ENCODE assay signal across 24 mouse cellular contexts in the genomic region with DNA sequence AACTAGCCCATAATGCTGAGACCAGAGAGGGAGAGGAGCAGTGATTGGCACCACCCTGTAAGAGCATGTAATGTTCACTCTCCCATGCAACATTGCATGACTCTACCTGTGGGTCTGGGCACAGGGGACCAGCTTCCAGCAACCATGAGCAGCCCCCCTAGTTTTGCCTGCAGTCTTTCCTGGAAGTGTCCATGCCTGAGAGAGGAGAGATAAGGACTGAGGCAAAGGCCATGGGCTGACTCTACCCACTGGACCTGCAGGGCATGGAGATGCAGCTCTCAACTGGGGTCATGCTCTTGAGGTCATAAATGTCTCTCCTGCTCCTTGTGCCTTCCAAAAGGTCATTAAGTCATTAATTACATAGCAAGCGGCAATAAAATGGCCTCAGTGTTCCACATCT. TPM values are rescaled to one million over a fixed set of nuclear protein-coding genes. Genes with fewer than 3 reads are reported as not detected.
DNase-seq lines count a peak whose midpoint lies in the region; ATAC-seq and TF ChIP-seq lines count a peak whose summit lies in the region.
"Had no signal": no experiment of that assay in that cellular context is flagged by ENCODE, and none has a peak within 500 bp of the region (broad histone marks: within the 10 kb centered on the region; RNA-seq: fewer than 3 reads in every experiment).

No protein-coding gene starts in this region.

- no peak for TF ChIP-seq CTCF in liver, postnatal 0 days (IDR thresholded peaks at IDR 0.05; ENCODE audit: low read depth)

- no peak overlapping the region for H3K9ac ChIP-seq in heart, embryonic 12.5 days
- no peak overlapping the region for H3K9ac ChIP-seq in liver, postnatal 0 days (replicated peaks)
- H3K9ac ChIP-seq in liver, embryonic 13.5 days, result no peak overlapping the region
- no peak overlapping the region for H3K9ac ChIP-seq in liver, embryonic 16.5 days (ENCODE audit: low read depth, low read length)
- H3K9ac ChIP-seq in kidney, embryonic 15.5 days, result no peak overlapping the region
- H3K9ac ChIP-seq: embryonic facial prominence, embryonic 12.5 days; forebrain, embryonic 13.5 days; forebrain, embryonic 15.5 days had no signal

- no peak overlapping the region for H3K4me2 ChIP-seq in heart, embryonic 12.5 days
- no peak overlapping the region for H3K4me2 ChIP-seq in liver, postnatal 0 days (ENCODE audit: low read depth, low read length)
- no peak overlapping the region for H3K4me2 ChIP-seq in liver, embryonic 13.5 days
- no peak overlapping the region for H3K4me2 ChIP-seq in liver, embryonic 16.5 days (ENCODE audit: low read depth, low read length)
- H3K4me2 ChIP-seq in kidney, embryonic 15.5 days, result no peak overlapping the region
- H3K4me2 ChIP-seq: embryonic facial prominence, embryonic 12.5 days; forebrain, embryonic 13.5 days; forebrain, embryonic 15.5 days had no signal

- no peak for TF ChIP-seq EP300 in liver, postnatal 0 days (IDR thresholded peaks at IDR 0.05; ENCODE audit: low read depth)

- H3K27me3 ChIP-seq in heart, embryonic 10.5 days (ENCODE audit: insufficient read depth, poor library complexity, severe bottlenecking), result peaks cover 9% of the 10 kb centered on the region
- H3K27me3 ChIP-seq in heart, embryonic 12.5 days (replicated peaks), result peaks cover 6% of the 10 kb centered on the region
- H3K27me3 ChIP-seq in liver, postnatal 0 days (ENCODE audit: insufficient read depth, low read length), result no peaks in the 10 kb centered on the region
- peaks cover 32% of the 10 kb centered on the region for H3K27me3 ChIP-seq in liver, embryonic 13.5 days
- peaks cover 3% of the 10 kb centered on the region for H3K27me3 ChIP-seq in liver, embryonic 16.5 days (ENCODE audit: control insufficient read depth, insufficient read depth, low read depth, low read length)
- H3K27me3 ChIP-seq in kidney, embryonic 15.5 days, result no peaks in the 10 kb centered on the region
- H3K27me3 ChIP-seq: embryonic facial prominence, embryonic 12.5 days; forebrain, embryonic 15.5 days; Patski had no signal

- peak overlapping the region; percentile 44; the same call in 1 of the 2 replicates for H3K27ac ChIP-seq in heart, embryonic 10.5 days
- H3K27ac ChIP-seq in heart, embryonic 12.5 days (ENCODE audit: poor library complexity, severe bottlenecking), result no peak overlapping the region
- no peak overlapping the region for H3K27ac ChIP-seq in liver, postnatal 0 days (ENCODE audit: low read depth)
- no peak overlapping the region for H3K27ac ChIP-seq in liver, embryonic 13.5 days
- no peak overlapping the region for H3K27ac ChIP-seq in liver, embryonic 16.5 days (ENCODE audit: low read length)
- H3K27ac ChIP-seq in kidney, embryonic 15.5 days, result no peak overlapping the region
- H3K27ac ChIP-seq: embryonic facial prominence, embryonic 10.5 days; embryonic facial prominence, embryonic 12.5 days; forebrain, embryonic 13.5 days; forebrain, embryonic 15.5 days had no signal

- no peaks in the 10 kb centered on the region for H3K9me3 ChIP-seq in heart, embryonic 10.5 days
- no peaks in the 10 kb centered on the region for H3K9me3 ChIP-seq in heart, embryonic 12.5 days (replicated peaks)
- H3K9me3 ChIP-seq in liver, postnatal 0 days (ENCODE audit: low read length), result no peaks in the 10 kb centered on the region
- H3K9me3 ChIP-seq in liver, embryonic 13.5 days (replicated peaks), result 0 out of 2 replicates have a peak, but pooled peaks cover 4% of the 10 kb centered on the region
- H3K9me3 ChIP-seq in liver, embryonic 16.5 days (replicated peaks; ENCODE audit: control insufficient read depth, low read length), result 0 out of 2 replicates have a peak, but pooled peaks cover 3% of the 10 kb centered on the region
- H3K9me3 ChIP-seq in kidney, embryonic 15.5 days (replicated peaks), result no peaks in the 10 kb centered on the region
- H3K9me3 ChIP-seq: embryonic facial prominence, embryonic 10.5 days; embryonic facial prominence, embryonic 12.5 days; forebrain, embryonic 13.5 days; forebrain, embryonic 15.5 days; G1E had no signal

- 73% methylated on average over 1 of the region's 1 CpGs for WGBS in heart, embryonic 10.5 days
- WGBS in heart, embryonic 12.5 days, result 75% methylated on average over 1 of the region's 1 CpGs
- 75% methylated on average over 1 of the region's 1 CpGs for WGBS in liver, postnatal 0 days (ENCODE audit: insufficient replicate concordance)
- WGBS in liver, embryonic 13.5 days (ENCODE audit: insufficient replicate concordance), result 52% methylated on average over 1 of the region's 1 CpGs
- 52% methylated on average over 1 of the region's 1 CpGs for WGBS in liver, embryonic 16.5 days (ENCODE audit: insufficient replicate concordance)
- 36% methylated on average over 1 of the region's 1 CpGs for WGBS in kidney, embryonic 15.5 days

- no peaks in the 10 kb centered on the region for H3K36me3 ChIP-seq in heart, embryonic 10.5 days
- H3K36me3 ChIP-seq in heart, embryonic 12.5 days, result no peaks in the 10 kb centered on the region
- H3K36me3 ChIP-seq in liver, postnatal 0 days (replicated peaks; ENCODE audit: insufficient read depth, low read length), result no peaks in the 10 kb centered on the region
- H3K36me3 ChIP-seq in liver, embryonic 13.5 days, result no peaks in the 10 kb centered on the region
- no peaks in the 10 kb centered on the region for H3K36me3 ChIP-seq in liver, embryonic 16.5 days (ENCODE audit: control insufficient read depth, insufficient read depth)
- H3K36me3 ChIP-seq in kidney, embryonic 15.5 days, result no peaks in the 10 kb centered on the region
- H3K36me3 ChIP-seq: embryonic facial prominence, embryonic 10.5 days; embryonic facial prominence, embryonic 12.5 days; forebrain, embryonic 15.5 days; G1E had no signal

- H3K4me3 ChIP-seq in heart, embryonic 10.5 days, result no peak overlapping the region
- H3K4me3 ChIP-seq in heart, embryonic 12.5 days, result no peak overlapping the region
- H3K4me3 ChIP-seq in liver, postnatal 0 days (ENCODE audit: low read depth, low read length), result no peak overlapping the region
- no peak overlapping the region for H3K4me3 ChIP-seq in liver, embryonic 13.5 days (replicated peaks)
- no peak overlapping the region for H3K4me3 ChIP-seq in liver, embryonic 16.5 days (ENCODE audit: low read depth, low read length)
- H3K4me3 ChIP-seq in kidney, embryonic 15.5 days (replicated peaks), result no peak overlapping the region
- H3K4me3 ChIP-seq: embryonic facial prominence, embryonic 10.5 days; embryonic facial prominence, embryonic 12.5 days; forebrain, embryonic 13.5 days; forebrain, embryonic 15.5 days had no signal

- no peak for DNase-seq in heart, embryonic 10.5 days (ENCODE audit: low spot score)
- peak; percentile 35 for DNase-seq in liver
- DNase-seq in liver, postnatal 0 days, result no peak
- peak; percentile 32 for DNase-seq in liver, embryonic 13.5 days
- DNase-seq in cerebellum, adult 18-20 months, result no peak
- DNase-seq: adrenal gland, adult 8-10 months; adrenal gland, postnatal 14 days; adrenal gland, postnatal 36 days; cerebellum, adult 11 months; cerebellum, adult 2 months; cerebellum, adult 9-10 months; cerebellum, postnatal 10 days; cerebellum, postnatal 25 days had no signal

- ATAC-seq in heart, embryonic 12.5 days (ENCODE audit: insufficient number of reproducible peaks, low FRiP score), result no peak
- no peak for ATAC-seq in liver, postnatal 0 days
- peak; percentile 71 for ATAC-seq in liver, embryonic 13.5 days (ENCODE audit: low read depth)
- ATAC-seq in liver, embryonic 16.5 days (ENCODE audit: low read depth), result 0 out of 2 replicates have a peak, but pooled peaks have one; percentile 17
- no peak for ATAC-seq in kidney, embryonic 15.5 days (replicated peaks; ENCODE audit: low FRiP score)
- ATAC-seq: activated CD4-positive, CD25-positive, alpha-beta regulatory T cell, adult 4 months; CD4-positive, CD25-positive, alpha-beta regulatory T cell, adult 4 months; forebrain, embryonic 13.5 days; forebrain, embryonic 15.5 days; Patski had no signal

- peaks cover 6% of the 10 kb centered on the region for H3K4me1 ChIP-seq in heart, embryonic 10.5 days
- peaks cover 8% of the 10 kb centered on the region for H3K4me1 ChIP-seq in heart, embryonic 12.5 days (replicated peaks)
- peaks cover 15% of the 10 kb centered on the region for H3K4me1 ChIP-seq in liver, postnatal 0 days (ENCODE audit: insufficient read depth)
- peaks cover 43% of the 10 kb centered on the region for H3K4me1 ChIP-seq in liver, embryonic 13.5 days (replicated peaks)
- H3K4me1 ChIP-seq in liver, embryonic 16.5 days (ENCODE audit: control insufficient read depth, low read depth, low read length), result peaks cover 15% of the 10 kb centered on the region
- peaks cover 4% of the 10 kb centered on the region; the same call in 1 of the 2 replicates for H3K4me1 ChIP-seq in kidney, embryonic 15.5 days
- H3K4me1 ChIP-seq: embryonic facial prominence, embryonic 10.5 days; embryonic facial prominence, embryonic 12.5 days; forebrain, embryonic 13.5 days; forebrain, embryonic 15.5 days had no signal

RNA-seq across cellular contexts. Expression of gene Pkp1, which starts 17.1 kb away (rescaled TPM):
- 0.04 TPM in 1 of 2 replicates, not detected in the other for polyA plus RNA-seq in heart, embryonic 10.5 days (2016; fragmentation: Nextera tagmentation; extraction: Ambion mirVana)
- polyA plus RNA-seq in heart, embryonic 12.5 days (2016; fragmentation: Nextera tagmentation; extraction: Ambion mirVana), result 0.04 and 0.08 TPM in 2 replicates
- 0.05 TPM in 1 of 2 replicates, not detected in the other for polyA plus RNA-seq in liver, postnatal 0 days (2015; fragmentation: Nextera tagmentation; extraction: Ambion mirVana)
- polyA plus RNA-seq in liver, embryonic 13.5 days (2015; fragmentation: Nextera tagmentation; extraction: Ambion mirVana), result 0.05 TPM in 1 of 2 replicates, not detected in the other
- not detected in 2 replicates for polyA plus RNA-seq in liver, embryonic 16.5 days (2015; fragmentation: Nextera tagmentation; extraction: Ambion mirVana)
- 0.35 and 0.57 TPM in 2 replicates for polyA plus RNA-seq in kidney, embryonic 15.5 days (2015; fragmentation: Nextera tagmentation; extraction: Ambion mirVana)
- polyA plus RNA-seq: activated CD4-positive, CD25-positive, alpha-beta regulatory T cell, adult 4 months; CD4-positive, CD25-positive, alpha-beta regulatory T cell, adult 4 months; forebrain, embryonic 13.5 days; forebrain, embryonic 15.5 days; G1E had no signal

Comparison
In these comparisons a context has a peak if more than half of its experiments do, and no peak if none do; other contexts are left out.
1. DNase-seq: peak in liver (single experiment) and liver, embryonic 13.5 days (single experiment); none in heart, embryonic 10.5 days (single experiment), liver, postnatal 0 days (single experiment) and cerebellum, adult 18-20 months (0 of 2).
2. ATAC-seq: peak in liver, embryonic 13.5 days (single experiment) and liver, embryonic 16.5 days (single experiment); none in heart, embryonic 12.5 days (single experiment), liver, postnatal 0 days (single experiment) and kidney, embryonic 15.5 days (single experiment).